Mouse (Mus musculus): ENCODE results near the gene Cand1.

GRCm38 (mm10) chr10:119262821-119263220 is 23.0 kb upstream of the Cand1 start:
- TF ChIP-seq POLR2A (IDR thresholded peaks at IDR 0.05; ENCODE audit: low read depth, low read length) = no peak
- no peak for TF ChIP-seq CTCF (IDR thresholded peaks at IDR 0.05; ENCODE audit: extremely low read depth, insufficient read length, insufficient replicate concordance, low read depth, low read length)

All from small intestine, adult 2 months (tissue).